Mouse (Mus musculus) ES-Bruce4 (cell line): ENCODE measurements at regions not wholly inside any gene's neighbourhood (a gene's known extent, or its start where the extent isn't known, plus 50 kb on each side); places are given as distances from the start of the nearest gene placed in this dataset.

Experiments used
- H3K27ac ChIP-seq: 2 replicates; pipeline ENCODE4 v1.5.1; 2012; ENCODE audit warnings: low read length, inconsistent platforms; ENCODE audit not compliant: insufficient read depth
- H3K27me3 ChIP-seq: 2 replicates; pipeline ENCODE4 v1.6.1; 2012; ENCODE audit warnings: mild to moderate bottlenecking, low read length, inconsistent platforms; ENCODE audit not compliant: control insufficient read depth, poor library complexity, insufficient read depth, severe bottlenecking
- H3K36me3 ChIP-seq: 2 replicates; pipeline ENCODE4 v1.6.1; 2012; ENCODE audit warnings: inconsistent platforms, mild to moderate bottlenecking, low read length, moderate library complexity; ENCODE audit not compliant: control insufficient read depth, poor library complexity, insufficient read depth, severe bottlenecking
- H3K4me1 ChIP-seq: one replicate; pipeline ENCODE4 v1.8.1; 2011; ENCODE audit warnings: low read length; ENCODE audit not compliant: control insufficient read depth, insufficient read depth
- H3K4me3 ChIP-seq: 2 replicates; pipeline ENCODE4 v1.5.1; 2011; ENCODE audit warnings: low read depth, mild to moderate bottlenecking, low read length
- H3K9ac ChIP-seq: 2 replicates; pipeline ENCODE4 v1.6.1; 2012; ENCODE audit warnings: low read depth, mild to moderate bottlenecking, inconsistent platforms; ENCODE audit not compliant: poor library complexity, severe bottlenecking
- H3K9me3 ChIP-seq: replicated peaks from 2 replicates; pipeline ENCODE4 v1.6.1; 2012; ENCODE audit warnings: mild to moderate bottlenecking, low read length, inconsistent platforms; ENCODE audit not compliant: control insufficient read depth, poor library complexity, insufficient read depth, severe bottlenecking
- CTCF ChIP-seq: IDR thresholded peaks from one replicate; pipeline ENCODE4 v1.8.1; 2011; ENCODE audit warnings: low read depth, low read length
- EP300 ChIP-seq: IDR thresholded peaks from 2 replicates; pipeline ENCODE4 v1.6.1; 2011; ENCODE audit warnings: low read depth, low read length; ENCODE audit not compliant: insufficient read depth
- POLR2A ChIP-seq: IDR thresholded peaks from one replicate; pipeline ENCODE4 v1.8.1; 2011; ENCODE audit warnings: low read length; ENCODE audit not compliant: insufficient read depth

DNA sequence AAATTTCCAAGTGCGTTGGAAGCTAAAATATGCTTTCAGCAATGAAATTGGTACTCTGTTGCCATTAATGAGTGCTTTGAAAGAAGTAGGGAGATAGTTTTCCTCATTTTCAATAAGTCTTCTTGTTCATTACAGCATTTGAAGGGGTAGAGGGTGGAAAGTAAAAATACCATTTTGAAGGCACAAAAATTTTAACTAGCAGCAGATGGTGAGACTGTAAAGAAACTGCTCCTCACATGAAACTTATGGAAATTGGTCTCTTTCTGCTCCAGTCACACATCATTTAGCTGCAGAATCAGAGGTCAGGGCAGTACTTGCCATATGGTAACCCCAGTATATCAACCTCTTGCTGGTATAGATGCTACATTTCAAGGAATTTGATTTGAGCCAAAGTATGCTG lies 414.1 kb downstream of the Chl1 start:
- H3K4me3 ChIP-seq: no peak overlapping the region
- H3K9ac ChIP-seq: no peak overlapping the region
- no peaks in the 10 kb centered on the region for H3K27me3 ChIP-seq
- TF ChIP-seq EP300 (no peak), CTCF (no peak), POLR2A (no peak)
- H3K27ac ChIP-seq: no peak overlapping the region
- no peaks in the 10 kb centered on the region for H3K9me3 ChIP-seq
- H3K4me1 ChIP-seq: no peaks in the 10 kb centered on the region
- H3K36me3 ChIP-seq: no peaks in the 10 kb centered on the region

DNA sequence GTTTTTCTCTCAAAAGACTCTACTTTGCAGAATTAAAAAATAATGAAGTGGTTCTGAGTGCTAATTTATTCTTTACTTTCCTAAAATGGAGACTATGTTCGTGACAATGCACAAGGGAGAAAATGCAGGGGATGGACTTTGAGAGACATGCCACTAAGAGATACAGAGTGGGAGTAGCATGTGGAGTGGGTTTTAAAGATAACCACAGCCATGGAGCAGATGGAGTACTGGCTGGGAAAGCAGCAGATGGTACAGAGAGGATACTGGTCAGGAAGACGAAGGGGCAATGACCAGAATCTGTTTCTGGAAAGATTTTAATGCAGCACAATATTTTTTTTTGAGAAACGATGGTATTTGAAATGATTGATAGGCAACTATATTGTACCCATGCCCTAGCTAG lies 416.7 kb downstream of the Chl1 start:
- no peak for TF ChIP-seq EP300
- TF ChIP-seq CTCF: no peak
- TF ChIP-seq POLR2A: no peak
- Histone ChIP-seq H3K27ac (no peak overlapping the region), H3K4me1 (no peaks in the 10 kb centered on the region), H3K27me3 (no peaks in the 10 kb centered on the region), H3K4me3 (no peak overlapping the region), H3K36me3 (no peaks in the 10 kb centered on the region), H3K9ac (no peak overlapping the region), H3K9me3 (no peaks in the 10 kb centered on the region)

DNA sequence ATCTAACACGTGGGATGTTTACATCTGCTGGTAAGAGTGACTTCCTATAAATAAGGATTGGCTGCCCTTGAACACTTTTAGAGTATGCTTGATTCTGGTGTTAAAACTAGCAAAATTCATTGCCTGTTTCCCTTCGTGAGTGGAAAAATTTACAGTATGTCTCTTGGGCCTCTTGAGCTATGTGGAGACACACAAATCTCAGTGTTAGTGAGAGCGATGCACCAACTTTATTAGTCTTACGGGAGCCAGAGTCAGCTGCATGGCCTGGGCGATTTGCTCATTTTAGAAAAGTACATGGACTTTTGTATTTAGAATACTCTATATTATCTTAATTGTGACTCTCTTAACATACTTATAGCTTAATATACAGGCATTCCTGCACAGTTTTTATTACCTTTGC lies 430.0 kb downstream of the Chl1 start:
- H3K4me1 ChIP-seq: no peaks in the 10 kb centered on the region
- no peaks in the 10 kb centered on the region for H3K36me3 ChIP-seq
- no peak overlapping the region for H3K27ac ChIP-seq
- TF ChIP-seq CTCF (no peak), EP300 (no peak), POLR2A (no peak)
- H3K9ac ChIP-seq: no peak overlapping the region
- H3K4me3 ChIP-seq: no peak overlapping the region
- no peaks in the 10 kb centered on the region for H3K9me3 ChIP-seq
- H3K27me3 ChIP-seq: no peaks in the 10 kb centered on the region

DNA sequence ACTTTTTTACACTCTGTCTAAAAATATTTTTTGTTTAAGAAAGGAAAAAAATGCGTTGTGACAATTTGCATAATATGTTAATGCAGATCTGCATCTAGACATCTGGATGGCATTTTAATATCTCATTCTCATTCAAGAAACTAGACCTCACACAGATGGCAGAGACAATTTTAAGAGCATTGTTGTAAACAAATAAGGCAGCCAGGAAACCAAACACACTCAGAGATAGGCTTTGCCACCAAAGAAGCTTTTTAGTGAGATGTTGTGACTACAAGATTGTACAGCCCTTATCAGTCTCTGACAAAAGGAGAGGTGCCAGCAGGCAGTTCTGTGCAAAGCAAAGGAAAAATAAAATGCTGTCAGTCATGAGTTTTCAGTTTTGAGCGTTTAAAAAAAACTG lies 434.0 kb downstream of the Chl1 start:
- no peak for TF ChIP-seq EP300
- no peak for TF ChIP-seq POLR2A
- TF ChIP-seq CTCF: no peak
- Histone ChIP-seq H3K4me1 (no peaks in the 10 kb centered on the region), H3K9ac (no peak overlapping the region), H3K27ac (no peak overlapping the region), H3K4me3 (no peak overlapping the region), H3K9me3 (no peaks in the 10 kb centered on the region), H3K36me3 (no peaks in the 10 kb centered on the region), H3K27me3 (no peaks in the 10 kb centered on the region)

DNA sequence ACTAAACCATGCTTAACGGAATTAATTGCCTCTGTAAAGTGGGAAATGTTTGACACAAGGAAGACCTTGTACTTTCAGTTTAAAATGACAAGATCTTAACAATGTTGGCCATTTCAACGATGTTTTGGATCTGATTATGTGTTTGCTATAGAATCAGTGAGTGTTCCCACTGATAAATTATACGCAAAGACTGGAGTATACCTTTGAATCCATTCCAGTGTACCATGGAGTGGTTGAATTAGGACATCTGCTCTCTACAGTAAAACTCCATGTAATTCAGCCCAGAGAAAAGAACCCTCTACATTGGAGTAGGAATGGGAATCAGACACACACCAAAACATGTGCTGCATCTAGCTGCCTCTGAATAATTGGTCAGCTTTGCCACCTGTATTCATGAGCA lies 437.1 kb downstream of the Chl1 start:
- Histone ChIP-seq H3K27ac (no peak overlapping the region), H3K4me3 (no peak overlapping the region), H3K27me3 (no peaks in the 10 kb centered on the region), H3K36me3 (no peaks in the 10 kb centered on the region), H3K9ac (no peak overlapping the region), H3K9me3 (no peaks in the 10 kb centered on the region), H3K4me1 (no peaks in the 10 kb centered on the region)
- no peak for TF ChIP-seq EP300
- no peak for TF ChIP-seq POLR2A
- no peak for TF ChIP-seq CTCF

DNA sequence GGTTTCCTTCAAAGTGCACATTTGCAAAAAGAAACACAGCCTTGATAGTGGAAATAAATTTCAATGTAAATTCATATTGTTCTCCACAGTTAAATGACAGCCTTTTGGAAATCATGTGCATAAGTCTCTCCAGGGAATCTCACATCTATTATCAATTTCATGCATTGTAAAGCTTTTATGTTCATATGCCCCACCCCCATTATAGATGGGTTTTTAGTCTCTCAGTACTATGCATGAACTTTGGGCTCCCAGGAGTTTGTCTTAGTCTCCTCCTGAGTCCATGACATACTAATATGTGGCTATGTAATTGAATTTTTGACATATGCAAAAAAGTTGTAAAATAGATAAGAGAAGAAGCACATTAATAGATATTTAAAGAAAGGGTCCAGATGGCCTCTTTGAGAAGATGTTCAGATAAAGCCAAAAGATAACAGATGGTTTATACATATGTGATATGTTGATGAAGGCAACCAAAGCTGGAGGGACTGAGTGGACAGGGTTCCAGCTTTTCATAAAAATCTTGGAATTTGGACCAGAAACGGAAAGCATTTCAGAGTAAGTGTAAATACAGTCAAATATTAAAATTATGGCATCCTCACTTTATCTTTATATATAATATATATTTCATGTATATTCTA lies 442.9 kb downstream of the Chl1 start:
- TF ChIP-seq EP300 (no peak), CTCF (no peak)
- Histone ChIP-seq H3K9ac (no peak overlapping the region), H3K36me3 (no peaks in the 10 kb centered on the region), H3K27me3 (no peaks in the 10 kb centered on the region), H3K9me3 (no peaks in the 10 kb centered on the region), H3K4me3 (no peak overlapping the region), H3K27ac (no peak overlapping the region), H3K4me1 (no peaks in the 10 kb centered on the region)

DNA sequence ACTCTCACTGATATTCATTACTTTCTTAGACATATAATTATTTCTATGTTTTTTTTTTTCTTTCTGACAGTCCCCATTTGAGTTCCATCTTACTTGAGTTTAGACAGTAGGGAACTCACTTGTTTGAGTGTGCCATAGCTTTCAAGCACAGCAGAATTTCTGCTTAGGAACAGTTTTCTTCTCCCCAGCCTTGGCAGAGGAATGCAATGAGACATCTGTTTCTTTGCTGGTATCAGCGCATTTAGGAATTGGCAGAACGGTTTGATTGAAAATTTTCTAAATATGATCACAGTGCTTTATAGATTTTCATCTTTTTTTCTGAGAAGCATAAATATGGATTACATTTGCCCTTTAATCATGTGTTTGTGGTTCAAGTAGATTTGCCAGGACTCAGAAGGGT lies 448.6 kb downstream of the Chl1 start:
- Histone ChIP-seq H3K36me3 (no peaks in the 10 kb centered on the region), H3K27ac (no peak overlapping the region), H3K4me1 (no peaks in the 10 kb centered on the region), H3K9me3 (no peaks in the 10 kb centered on the region), H3K9ac (no peak overlapping the region), H3K27me3 (no peaks in the 10 kb centered on the region), H3K4me3 (no peak overlapping the region)
- TF ChIP-seq CTCF (no peak), POLR2A (no peak), EP300 (no peak)
